Mouse (Mus musculus) cerebellum, adult (tissue): ENCODE results near the gene Slc43a2.
A peak's percentile ranks its signal among the peaks of the same experiment; 100 is the strongest.

Experiments used
- ATAC-seq: cut with Nextera tagmentation; 2 replicates; pipeline ENCODE4 v1.9.2; 2017; ENCODE audit warnings: mild to moderate bottlenecking, moderate library complexity, mixed read lengths; ENCODE audit not compliant: insufficient number of reproducible peaks, low FRiP score, low TSS enrichment

Gene Slc43a2

GRCm38 (mm10) chr11:75526943-75527342, 4.6 kb upstream of the Slc43a2 start:
- ATAC-seq = no peak

GRCm38 (mm10) chr11:75529771-75530170, 1.7 kb upstream of the Slc43a2 start:
- ATAC-seq = no peak

- ATAC-seq = peak; percentile 53; the same call in 1 of the 2 replicates
These were observed 1.2 kb upstream of the Slc43a2 start for GRCm38 (mm10) chr11:75530325-75530724.

DNA sequence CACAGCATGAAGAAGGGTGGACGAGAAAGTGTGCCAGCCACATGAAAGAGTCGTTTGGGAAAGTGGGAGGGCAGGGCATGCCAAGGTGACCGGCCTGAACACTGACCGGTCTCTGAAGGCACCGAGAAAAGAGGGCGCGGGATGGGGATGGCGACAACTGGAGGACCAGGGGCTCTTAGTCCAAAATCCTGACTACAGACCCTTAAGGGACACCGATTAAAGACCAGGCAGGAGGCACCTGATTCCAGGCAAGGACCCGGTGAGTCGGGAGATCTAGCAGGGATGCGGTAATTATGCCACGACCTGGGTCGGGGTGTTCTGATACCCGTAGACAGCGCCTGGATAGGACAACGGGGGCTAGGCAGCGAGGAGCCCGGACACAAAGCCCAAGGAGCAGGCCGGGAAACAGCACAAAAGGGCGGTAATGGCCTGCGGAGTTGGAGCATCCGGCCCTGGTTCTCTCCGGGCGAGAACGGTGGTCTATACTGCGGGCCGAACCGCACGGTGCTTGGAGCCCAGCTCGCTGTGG, 585 bp upstream of the Slc43a2 start:
- ATAC-seq = no peak

DNA sequence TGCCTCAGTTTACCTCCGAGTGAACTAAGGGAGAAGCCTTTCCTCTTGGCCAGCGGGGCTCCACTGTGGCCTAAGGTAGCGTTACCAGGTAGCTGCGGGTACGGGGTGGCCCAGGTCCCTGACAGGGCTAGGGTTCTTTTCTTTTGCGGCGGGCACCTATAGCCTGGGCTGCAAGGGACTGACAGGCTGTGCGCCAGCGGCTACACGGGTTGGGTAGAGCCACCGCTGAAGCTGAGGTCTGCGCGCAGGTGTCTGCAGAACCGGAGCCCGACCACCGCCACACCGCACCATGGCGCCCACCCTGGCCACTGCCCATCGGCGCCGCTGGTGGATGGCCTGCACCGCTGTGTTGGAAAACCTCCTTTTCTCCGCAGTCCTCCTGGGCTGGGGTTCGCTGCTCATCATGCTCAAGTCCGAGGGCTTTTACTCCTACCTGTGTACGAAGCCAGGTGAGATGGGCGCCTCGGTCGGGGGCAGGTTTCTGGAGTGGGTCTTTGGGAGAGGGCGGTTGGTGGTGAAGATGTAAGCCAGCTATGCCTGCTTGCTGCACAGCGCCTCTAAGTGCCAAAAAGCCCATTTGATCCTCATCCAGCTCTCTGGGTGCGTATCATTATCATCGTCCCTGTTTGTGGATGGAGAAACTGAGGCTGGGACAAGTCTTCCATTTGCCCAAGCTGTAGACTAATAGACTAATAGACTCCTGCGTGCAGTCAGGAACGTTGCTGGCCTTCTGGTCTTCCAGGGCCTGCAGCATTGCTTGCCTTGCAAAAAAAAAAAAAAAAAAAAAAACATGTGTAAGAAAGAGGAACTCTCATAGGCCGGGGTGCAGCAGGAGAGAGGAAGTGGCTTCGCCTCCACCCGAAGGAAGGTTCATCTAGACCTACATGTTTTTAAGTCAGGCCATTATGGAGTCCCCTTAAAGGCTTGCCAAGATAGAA, 1.1 kb downstream of the Slc43a2 start:
- ATAC-seq = no peak

GRCm38 (mm10) chr11:75533314-75534015, 2.0 kb downstream of the Slc43a2 start:
- no peak for ATAC-seq

GRCm38 (mm10) chr11:75534286-75535033, 3.0 kb downstream of the Slc43a2 start:
- no peak for ATAC-seq

DNA sequence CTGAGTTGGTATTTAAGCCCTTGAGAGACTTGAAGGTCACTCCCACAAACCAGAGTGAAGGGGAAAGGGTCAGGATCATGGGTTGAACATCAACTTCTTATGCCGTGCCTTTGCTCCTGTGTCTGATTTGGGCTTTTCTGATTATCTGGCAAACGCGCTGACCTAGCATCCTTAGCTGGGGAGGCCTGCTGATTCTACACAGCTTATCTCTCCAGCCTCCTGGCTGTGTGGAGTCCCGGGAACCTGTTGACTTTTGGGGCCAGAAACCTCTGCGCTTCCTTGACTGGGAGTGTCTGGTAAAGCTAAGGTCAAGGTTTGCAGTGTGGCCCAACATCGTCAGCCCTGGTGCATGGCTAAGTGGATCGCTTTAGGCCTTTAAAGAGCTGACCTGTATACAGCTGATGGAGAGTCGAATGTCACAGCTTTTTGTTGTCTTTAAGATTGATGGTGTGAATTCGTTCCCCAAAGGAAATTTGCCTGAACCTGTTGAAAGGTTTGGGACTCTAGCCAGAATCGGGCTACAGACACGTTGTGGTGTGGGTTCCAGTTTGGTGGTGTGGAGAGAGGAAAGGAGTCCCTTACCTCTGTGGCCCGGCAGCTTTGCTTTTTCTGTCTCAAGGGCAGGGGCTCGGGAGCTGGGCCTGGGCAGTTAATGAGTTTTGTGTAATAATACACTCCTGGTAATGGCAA, 3.8 kb downstream of the Slc43a2 start:
- ATAC-seq = no peak

- no peak for ATAC-seq
These were observed 4.9 kb downstream of the Slc43a2 start for GRCm38 (mm10) chr11:75536255-75537024.

- ATAC-seq = no peak
These were observed 5.5 kb downstream of the Slc43a2 start for GRCm38 (mm10) chr11:75537025-75537414.

- ATAC-seq = peak; percentile 42; the same call in 1 of the 2 replicates
These were observed 6.1 kb downstream of the Slc43a2 start for GRCm38 (mm10) chr11:75537491-75538183.

DNA sequence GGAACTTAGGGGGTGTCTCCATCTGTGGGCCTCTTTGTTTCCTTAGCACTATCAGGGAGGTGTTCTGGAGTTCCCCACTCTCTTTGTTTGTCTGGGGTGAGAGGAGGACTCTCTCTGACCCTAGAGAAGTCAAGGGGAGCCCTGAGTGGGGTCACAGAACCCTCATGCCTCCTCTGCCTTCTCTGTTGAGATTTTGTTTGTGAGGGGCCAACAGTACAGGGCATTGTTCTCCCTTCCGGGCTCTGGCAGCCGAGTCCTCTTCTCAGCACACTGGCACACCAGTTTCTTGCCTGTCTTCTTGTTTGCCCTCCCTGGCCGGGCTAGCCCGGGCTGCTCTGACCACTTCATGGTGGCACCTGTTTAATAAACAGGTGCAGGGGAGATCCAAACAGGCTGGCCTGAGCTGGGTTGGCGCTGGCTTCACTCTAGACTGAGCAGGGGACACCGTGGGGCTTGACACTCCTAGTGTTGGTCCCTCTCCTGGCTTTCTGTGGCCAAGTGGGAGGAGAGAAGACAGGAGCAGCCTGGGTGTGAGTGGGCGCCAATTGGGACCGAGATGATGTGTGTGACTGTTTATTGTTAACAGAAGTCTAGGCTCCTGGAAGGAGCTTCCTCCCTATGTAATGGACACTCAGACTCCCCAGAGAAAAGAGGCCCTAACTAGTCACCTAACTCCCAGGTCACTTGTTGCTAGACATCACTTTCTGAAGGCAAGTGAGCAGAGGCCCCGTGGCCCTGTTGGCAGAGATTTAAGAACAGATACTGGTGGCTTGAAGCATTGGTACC, 6.9 kb downstream of the Slc43a2 start:
- no peak for ATAC-seq

GRCm38 (mm10) chr11:75538970-75539299, 7.4 kb downstream of the Slc43a2 start:
- no peak for ATAC-seq

DNA sequence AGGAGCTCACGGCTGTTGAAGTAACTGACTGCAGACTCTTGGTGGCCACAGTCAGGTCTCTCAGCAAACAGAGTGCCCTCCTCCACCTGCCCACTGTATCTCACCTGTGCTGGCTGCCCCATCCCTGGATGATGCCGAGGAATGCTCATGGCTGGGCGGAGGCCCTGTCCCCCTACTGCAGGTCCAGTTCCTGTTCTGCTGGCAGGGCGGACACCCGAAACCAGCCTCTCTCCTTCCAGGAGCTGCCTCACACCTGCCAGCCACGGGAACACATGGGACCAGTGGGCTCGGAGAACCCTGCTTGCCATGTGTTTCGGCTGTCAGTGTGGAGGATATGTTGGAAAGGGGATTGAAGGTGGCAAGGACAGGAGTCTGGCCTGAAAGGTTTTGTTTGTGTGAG, 8.7 kb downstream of the Slc43a2 start:
- no peak for ATAC-seq

GRCm38 (mm10) chr11:75540710-75541581, 9.5 kb downstream of the Slc43a2 start:
- no peak for ATAC-seq

DNA sequence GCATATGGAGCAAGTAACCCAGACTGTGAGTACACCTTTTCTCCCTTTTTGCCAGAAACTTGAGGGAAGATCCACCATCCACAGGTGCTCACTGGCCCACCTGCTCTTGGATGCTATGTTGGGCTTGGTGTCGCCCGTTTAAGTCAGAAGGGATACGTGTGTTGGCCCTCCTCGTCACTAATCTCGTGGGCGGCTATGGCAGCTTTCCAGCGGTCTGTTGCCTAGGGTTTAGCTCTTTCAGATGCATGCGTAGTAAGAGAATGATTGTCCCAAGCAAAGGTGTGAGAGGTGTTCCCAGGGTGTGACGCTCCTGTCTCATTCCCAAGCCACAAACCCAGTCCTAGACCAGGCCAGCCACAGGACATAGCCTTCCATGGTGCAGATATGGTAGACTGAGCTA, 13.2 kb downstream of the Slc43a2 start:
- no peak for ATAC-seq

GRCm38 (mm10) chr11:75546057-75546456, 14.6 kb downstream of the Slc43a2 start:
- no peak for ATAC-seq
